Mouse (Mus musculus) MEL (cell line): ENCODE data around the gene Map2k4. TPM values are rescaled to one million over a fixed set of nuclear protein-coding genes. Genes with fewer than 3 reads are reported as not detected.

Experiments used
- DNase-seq: peaks from one replicate; pipeline ENCODE4 v3.0.0; 2011; ENCODE audit warnings: low read depth, low spot score
- H3K27ac ChIP-seq: 2 replicates; pipeline ENCODE4 v1.5.1; 2012; ENCODE audit warnings: low read depth, mild to moderate bottlenecking, control low read depth, low read length, moderate library complexity; ENCODE audit not compliant: control insufficient read depth
- H3K27me3 ChIP-seq, 2 experiments: fragments of 150-350 bp in 1 of 2; sonication (generic) in 1 of 2; 2 replicates each; pipeline ENCODE4 v1.6.1; 2012; ENCODE audit warnings: low read length in 2 of 2, mild to moderate bottlenecking in 2 of 2, improper control_type of control experiment in 1 of 2, moderate library complexity in 1 of 2; ENCODE audit not compliant: insufficient read depth in 2 of 2, control insufficient read depth in 1 of 2
- H3K36me3 ChIP-seq, 2 experiments: 2 replicates each; pipeline ENCODE4 v1.6.1; 2012 to 2014; ENCODE audit warnings: low read length in 2 of 2, improper control_type of control experiment in 1 of 2, inconsistent platforms in 1 of 2, mild to moderate bottlenecking in 1 of 2; ENCODE audit not compliant: insufficient read depth in 2 of 2, control insufficient read depth in 1 of 2
- H3K4me1 ChIP-seq, 2 experiments: fragments of 150-350 bp in 1 of 2; sonication (generic) in 1 of 2; 2 replicates each; pipeline ENCODE4 v1.6.1; 2012; ENCODE audit warnings: low read length in 2 of 2, improper control_type of control experiment in 1 of 2, mild to moderate bottlenecking in 1 of 2; ENCODE audit not compliant: insufficient read depth in 2 of 2, control insufficient read depth in 1 of 2
- H3K4me3 ChIP-seq, 2 experiments: fragments of 150-350 bp in 1 of 2; sonication (generic) in 1 of 2; 2 replicates each; pipeline ENCODE4 v1.5.1; 2012; ENCODE audit warnings: low read depth in 2 of 2, low read length in 2 of 2, mild to moderate bottlenecking in 2 of 2, moderate library complexity in 2 of 2, control low read depth in 1 of 2, improper control_type of control experiment in 1 of 2; ENCODE audit not compliant: control insufficient read depth in 1 of 2, insufficient read depth in 1 of 2
- H3K79me2 ChIP-seq: 2 replicates; pipeline ENCODE4 v1.6.1; 2012; ENCODE audit warnings: mild to moderate bottlenecking, low read length, moderate library complexity; ENCODE audit not compliant: control insufficient read depth, poor library complexity, insufficient read depth
- H3K9ac ChIP-seq: 2 replicates; pipeline ENCODE4 v1.6.1; 2012; ENCODE audit warnings: low read depth, mild to moderate bottlenecking, control low read depth, low read length, moderate library complexity; ENCODE audit not compliant: control insufficient read depth, poor library complexity, severe bottlenecking
- H3K9me3 ChIP-seq: fragments of 150-350 bp; sonication (generic); replicated peaks from 2 replicates; pipeline ENCODE4 v1.6.1; 2012; ENCODE audit warnings: mild to moderate bottlenecking, low read length, improper control_type of control experiment, moderate library complexity; ENCODE audit not compliant: insufficient read depth
- BHLHE40 ChIP-seq: IDR thresholded peaks from 2 replicates; pipeline ENCODE4 v1.6.1; 2012; ENCODE audit warnings: low read depth, mild to moderate bottlenecking, inconsistent platforms, low read length, improper control_type of control experiment, borderline replicate concordance
- CHD1 ChIP-seq: IDR thresholded peaks from 2 replicates; pipeline ENCODE4 v1.6.1; 2012; ENCODE audit warnings: low read depth, mild to moderate bottlenecking, inconsistent platforms, low read length, improper control_type of control experiment
- CTCF ChIP-seq, 3 experiments: IDR thresholded peaks in 2 of 3; conservative IDR thresholded peaks in 1 of 3; 2 replicates each; pipeline ENCODE4 v1.5.1; 2011 to 2012; ENCODE audit warnings: low read length in 3 of 3, low read depth in 2 of 3, mild to moderate bottlenecking in 2 of 3, improper control_type of control experiment in 1 of 3, inconsistent platforms in 1 of 3, mixed read lengths in 1 of 3, moderate library complexity in 1 of 3; ENCODE audit not compliant: control insufficient read depth in 1 of 3, insufficient read depth in 1 of 3, poor library complexity in 1 of 3, severe bottlenecking in 1 of 3
- EP300 ChIP-seq, 2 experiments: IDR thresholded peaks; 2 replicates each; pipeline ENCODE4 v1.6.1; 2011; ENCODE audit warnings: improper control_type of control experiment in 2 of 2, low read length in 2 of 2, low read depth in 1 of 2, mild to moderate bottlenecking in 1 of 2
- ETS1 ChIP-seq: IDR thresholded peaks from 2 replicates; pipeline ENCODE4 v1.6.1; 2012; ENCODE audit warnings: low read depth, mild to moderate bottlenecking, inconsistent platforms, low read length, improper control_type of control experiment, moderate library complexity
- GATA1 ChIP-seq: IDR thresholded peaks from 2 replicates; pipeline ENCODE4 v1.6.1; 2011; ENCODE audit warnings: low read depth, low read length, improper control_type of control experiment
- HCFC1 ChIP-seq: IDR thresholded peaks from 2 replicates; pipeline ENCODE4 v1.6.1; 2012; ENCODE audit warnings: low read depth, mild to moderate bottlenecking, inconsistent platforms, low read length, improper control_type of control experiment, moderate library complexity
- JUND ChIP-seq: IDR thresholded peaks from 2 replicates; pipeline ENCODE4 v1.6.1; 2011; ENCODE audit warnings: low read depth, mild to moderate bottlenecking, improper control_type of control experiment, low read length
- MAX ChIP-seq: IDR thresholded peaks from 2 replicates; pipeline ENCODE4 v1.6.1; 2011; ENCODE audit warnings: low read length, improper control_type of control experiment
- MAZ ChIP-seq: IDR thresholded peaks from 2 replicates; pipeline ENCODE4 v1.6.1; 2012; ENCODE audit warnings: low read depth, mild to moderate bottlenecking, inconsistent platforms, low read length, improper control_type of control experiment
- MEF2A ChIP-seq: IDR thresholded peaks from 2 replicates; pipeline ENCODE4 v1.6.1; 2014; ENCODE audit warnings: low read depth, mild to moderate bottlenecking, inconsistent platforms, low read length, improper control_type of control experiment; ENCODE audit not compliant: poor library complexity, insufficient replicate concordance, severe bottlenecking; ENCODE audit errors: extremely low read depth
- MYB ChIP-seq: IDR thresholded peaks from 2 replicates; pipeline ENCODE4 v1.6.1; 2011; ENCODE audit warnings: mild to moderate bottlenecking, low read depth, low read length, improper control_type of control experiment
- NELFE ChIP-seq: IDR thresholded peaks from 2 replicates; pipeline ENCODE4 v1.6.1; 2011; ENCODE audit warnings: low read depth, low read length, improper control_type of control experiment
- NRF1 ChIP-seq: IDR thresholded peaks from 2 replicates; pipeline ENCODE4 v1.6.1; 2014; ENCODE audit warnings: low read depth, mild to moderate bottlenecking, inconsistent platforms, low read length, improper control_type of control experiment, moderate library complexity; ENCODE audit not compliant: poor library complexity, insufficient read depth, severe bottlenecking
- POLR2AphosphoS5 ChIP-seq: IDR thresholded peaks from 2 replicates; pipeline ENCODE4 v1.6.1; 2012; ENCODE audit warnings: low read depth, borderline replicate concordance, mild to moderate bottlenecking, inconsistent platforms, low read length, moderate library complexity, mixed read lengths
- RAD21 ChIP-seq: IDR thresholded peaks from 2 replicates; pipeline ENCODE4 v1.6.1; 2011; ENCODE audit warnings: mild to moderate bottlenecking, low read depth, low read length, improper control_type of control experiment
- RCOR1 ChIP-seq: IDR thresholded peaks from 2 replicates; pipeline ENCODE4 v1.6.1; 2012; ENCODE audit warnings: low read depth, mild to moderate bottlenecking, inconsistent platforms, low read length, improper control_type of control experiment
- SIN3A ChIP-seq: IDR thresholded peaks from 2 replicates; pipeline ENCODE4 v1.6.1; 2012; ENCODE audit warnings: low read length, improper control_type of control experiment, inconsistent platforms
- TAL1 ChIP-seq: IDR thresholded peaks from 2 replicates; pipeline ENCODE4 v1.6.1; 2012; ENCODE audit warnings: mild to moderate bottlenecking, inconsistent platforms, low read length, moderate library complexity, mixed read lengths
- TBP ChIP-seq: IDR thresholded peaks from 2 replicates; pipeline ENCODE4 v1.8.0; 2011; ENCODE audit warnings: low read depth, low read length, improper control_type of control experiment
- TCF12 ChIP-seq: IDR thresholded peaks from 2 replicates; pipeline ENCODE4 v1.6.1; 2014; ENCODE audit warnings: low read depth, mild to moderate bottlenecking, inconsistent platforms, low read length, improper control_type of control experiment, moderate library complexity
- ZMIZ1 ChIP-seq: IDR thresholded peaks from 2 replicates; pipeline ENCODE4 v1.6.1; 2012; ENCODE audit warnings: low read depth, mild to moderate bottlenecking, inconsistent platforms, low read length, improper control_type of control experiment, moderate library complexity
- polyA plus RNA-seq, 2 experiments: library from polyadenylated mRNA; stranded (reverse) in 1 of 2; unstranded in 1 of 2; fragments of >175 nt in 1 of 2; fragments of >200 nt in 1 of 2; gene quantifications; 2 replicates each; pipeline versions ENCODE4 v1.2.1 to v1.2.4; 2012; ENCODE audit warnings: low replicate concordance in 2 of 2, low read depth in 1 of 2; ENCODE audit not compliant: insufficient read length in 2 of 2, insufficient read depth in 1 of 2, missing spikeins in 1 of 2
- total RNA-seq: library from RNA; depleted of rRNA; stranded (reverse); fragments of 300-350 nt; gene quantifications from 2 replicates; pipeline ENCODE4 v1.2.3, GENCODE M21; 2012

Gene Map2k4
- total and polyA plus RNA-seq, 3 experiments: 20.0 to 70.7 (median 21.8) TPM

DNA sequence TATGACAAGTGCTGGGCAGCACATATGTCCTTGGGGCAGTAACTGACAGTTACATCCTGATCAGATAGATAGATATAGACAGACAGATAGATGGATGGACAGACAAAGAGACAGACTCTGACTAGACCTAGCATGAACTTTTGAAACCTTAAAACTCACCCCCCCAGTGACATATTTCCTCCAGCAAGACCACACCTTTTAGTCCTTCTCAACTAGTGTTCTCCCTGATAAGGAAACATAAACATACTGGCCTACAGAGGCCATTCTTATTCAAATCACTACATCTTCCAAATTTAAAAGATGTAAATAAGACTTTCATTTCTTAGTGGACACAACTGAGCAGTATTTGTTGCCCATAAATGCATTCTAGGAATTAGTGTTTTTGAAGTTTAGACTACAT, 19.7 kb downstream of the Map2k4 start:
- Histone ChIP-seq H3K9me3 (no peaks in the 10 kb centered on the region), H3K36me3 (peaks cover 3 to 36% of the 10 kb centered on the region in 2 experiments; a peak in 3 of 4 replicates), H3K27ac (no peak overlapping the region), H3K79me2 (peaks cover 16% of the 10 kb centered on the region), H3K27me3 (no peaks in the 10 kb centered on the region), H3K9ac (no peak overlapping the region), H3K4me3 (no peak overlapping the region), H3K4me1 (peaks cover 19 to 34% of the 10 kb centered on the region in 2 experiments)
- TF ChIP-seq CHD1: no peak
- TF ChIP-seq GATA1: peak; percentile 34; the same call in 1 of the 2 replicates
- TF ChIP-seq JUND: no peak
- no peak for TF ChIP-seq TBP
- TF ChIP-seq EP300 (IDR thresholded peaks at IDR 0.05; ENCODE audit: low read depth in 1 of 2, low read length in 2 of 2): peak in 1 of 2 experiments; percentile 15; a peak in 1 of 4 replicates
- TF ChIP-seq MEF2A: no peak
- no peak for DNase-seq

DNA sequence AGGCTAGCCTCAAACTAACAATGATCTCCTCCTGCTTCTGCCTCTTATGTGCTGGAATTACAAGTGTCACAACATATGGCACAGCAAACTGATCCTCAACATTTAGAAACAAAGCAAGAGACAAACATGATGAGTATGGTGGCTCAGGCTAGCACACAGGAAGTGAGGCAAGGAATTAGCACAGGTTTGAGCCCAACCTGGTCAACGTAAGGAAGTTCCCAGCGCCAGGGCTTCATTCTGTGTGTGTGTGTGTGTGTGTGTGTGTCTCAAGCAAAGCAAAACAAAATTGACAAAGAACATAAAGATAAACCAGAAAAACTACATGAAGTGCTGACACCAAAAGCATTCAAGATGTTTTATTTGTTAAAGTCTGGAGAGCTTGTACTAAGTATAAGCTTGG, 27.2 kb downstream of the Map2k4 start:
- Histone ChIP-seq H3K27ac (no peak overlapping the region), H3K36me3 (peaks cover 0 to 12% of the 10 kb centered on the region in 2 experiments; a peak in 2 of 4 replicates)
- TF ChIP-seq MYB (no peak), MAZ (no peak), ETS1 (no peak), POLR2AphosphoS5 (no peak), RCOR1 (no peak), CTCF (IDR thresholded peaks at IDR 0.05 in 2 of 3, conservative IDR thresholded peaks at IDR 0.05 in 1 of 3; ENCODE audit: control insufficient read depth in 1 of 3, insufficient read depth in 1 of 3, low read depth in 2 of 3, low read length in 3 of 3, poor library complexity in 1 of 3, severe bottlenecking in 1 of 3) (no peak), EP300 (IDR thresholded peaks at IDR 0.05; ENCODE audit: low read depth in 1 of 2, low read length in 2 of 2) (no peak)
- TF ChIP-seq, all 39 proteins: peak for 0
- no peaks in the 10 kb centered on the region for H3K27me3 ChIP-seq
- DNase-seq: no peak
- H3K9me3 ChIP-seq: no peaks in the 10 kb centered on the region
- H3K9ac ChIP-seq: no peak overlapping the region
- H3K4me3 ChIP-seq: no peak overlapping the region
- H3K4me1 ChIP-seq: peaks cover 3 to 6% of the 10 kb centered on the region in 2 experiments
- peaks cover 13% of the 10 kb centered on the region for H3K79me2 ChIP-seq

DNA sequence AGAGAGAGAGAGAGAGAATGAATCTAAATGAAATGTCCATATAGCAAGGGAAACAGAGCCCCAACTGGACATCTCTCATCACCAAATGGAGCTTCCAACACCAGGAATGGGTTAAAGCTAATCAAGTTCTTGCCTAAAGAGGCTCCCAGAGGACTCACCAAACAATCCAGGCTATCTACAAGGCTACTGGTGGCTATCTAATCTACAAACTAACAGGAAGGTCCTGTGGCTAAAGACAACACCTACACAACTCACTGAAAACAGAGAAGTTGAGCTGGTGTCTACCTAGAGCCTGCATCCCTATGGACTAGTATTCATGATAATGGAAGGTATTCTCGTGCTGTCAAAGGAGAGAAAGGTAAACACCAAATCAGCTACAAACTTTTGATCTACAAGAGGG, 28.7 kb downstream of the Map2k4 start:
- H3K9ac ChIP-seq: no peak overlapping the region
- DNase-seq: peak; percentile 49
- H3K4me3 ChIP-seq: no peak overlapping the region
- H3K79me2 ChIP-seq: peaks cover 13% of the 10 kb centered on the region
- H3K9me3 ChIP-seq: no peaks in the 10 kb centered on the region
- H3K27ac ChIP-seq: no peak overlapping the region
- H3K27me3 ChIP-seq: no peaks in the 10 kb centered on the region
- TF ChIP-seq NELFE: no peak
- peak; percentile 82 for TF ChIP-seq TCF12
- peak; percentile 60 for TF ChIP-seq TAL1
- TF ChIP-seq GATA1: peak; percentile 89
- TF ChIP-seq ZMIZ1: no peak
- TF ChIP-seq HCFC1: no peak
- no peak for TF ChIP-seq NRF1
- peak; percentile 78 for TF ChIP-seq RCOR1
- 0 out of 2 replicates have a peak, but pooled peaks have one; percentile 19 for TF ChIP-seq SIN3A
- TF ChIP-seq EP300 (IDR thresholded peaks at IDR 0.05; ENCODE audit: low read depth in 1 of 2, low read length in 2 of 2): peak; percentile 85 to 89
- TF ChIP-seq ETS1: peak; percentile 56; the same call in 1 of the 2 replicates
- TF ChIP-seq CHD1: no peak
- TF ChIP-seq BHLHE40: 0 out of 2 replicates have a peak, but pooled peaks have one; percentile 18
- no peak for TF ChIP-seq MAX
- TF ChIP-seq RAD21: no peak
- H3K4me1 ChIP-seq: peaks cover 3 to 6% of the 10 kb centered on the region in 2 experiments
- H3K36me3 ChIP-seq: peaks cover 0 to 12% of the 10 kb centered on the region in 2 experiments; a peak in 2 of 4 replicates
